ENCODE assay signal across 22 mouse cellular contexts in the genomic region with DNA sequence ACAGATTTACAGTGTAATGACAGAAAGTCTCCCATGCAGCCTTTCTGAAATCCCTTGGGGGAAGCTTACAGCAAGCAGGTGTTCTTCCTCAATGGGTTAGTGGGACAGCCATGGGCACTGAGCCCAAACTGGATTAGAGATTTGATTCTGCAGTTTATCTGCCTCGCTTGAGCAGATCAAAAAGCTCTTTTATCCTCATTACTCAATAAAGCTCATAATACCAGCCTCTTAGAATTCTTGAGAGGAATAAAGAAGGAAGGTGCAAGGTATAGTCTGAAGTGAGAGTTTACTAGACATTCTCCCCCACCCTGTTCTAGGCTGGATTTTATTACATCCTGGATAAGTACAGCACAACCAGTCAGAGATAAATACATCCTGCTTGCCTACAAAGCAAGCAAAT. TPM values are rescaled to one million over a fixed set of nuclear protein-coding genes. Genes with fewer than 3 reads are reported as not detected.
DNase-seq lines count a peak whose midpoint lies in the region; ATAC-seq lines count a peak whose summit lies in the region.
"Had no signal": no experiment of that assay in that cellular context is flagged by ENCODE, and none has a peak within 500 bp of the region (broad histone marks: within the 10 kb centered on the region; RNA-seq: fewer than 3 reads in every experiment).

No protein-coding gene starts in this region.

- H3K9ac ChIP-seq in embryonic facial prominence, embryonic 11.5 days (replicated peaks; ENCODE audit: low read length), result no peak overlapping the region
- no peak overlapping the region for H3K9ac ChIP-seq in forebrain, embryonic 14.5 days (ENCODE audit: low read length)
- H3K9ac ChIP-seq: liver, embryonic 15.5 days; neural tube, embryonic 15.5 days had no signal

- H3K27me3 ChIP-seq in embryonic facial prominence, embryonic 11.5 days (ENCODE audit: control insufficient read depth, insufficient read depth, low read length), result no peaks in the 10 kb centered on the region
- no peaks in the 10 kb centered on the region for H3K27me3 ChIP-seq in embryonic facial prominence, embryonic 10.5 days (replicated peaks; ENCODE audit: low read depth, poor library complexity, severe bottlenecking)
- no peaks in the 10 kb centered on the region for H3K27me3 ChIP-seq in forebrain, embryonic 14.5 days (replicated peaks; ENCODE audit: control insufficient read depth, insufficient read depth, low read length)
- H3K27me3 ChIP-seq: liver, embryonic 15.5 days; neural tube, embryonic 15.5 days; Patski had no signal

- 79% methylated on average over 1 of the region's 1 CpGs for WGBS in embryonic facial prominence, embryonic 11.5 days
- 66% methylated on average over 1 of the region's 1 CpGs for WGBS in embryonic facial prominence, embryonic 10.5 days
- WGBS in forebrain, embryonic 14.5 days, result 12% methylated on average over 1 of the region's 1 CpGs

- H3K27ac ChIP-seq in embryonic facial prominence, embryonic 11.5 days (replicated peaks; ENCODE audit: low read depth, low read length), result no peak overlapping the region
- no peak overlapping the region for H3K27ac ChIP-seq in embryonic facial prominence, embryonic 10.5 days (replicated peaks)
- no peak overlapping the region for H3K27ac ChIP-seq in forebrain, embryonic 14.5 days (ENCODE audit: low read depth, low read length)
- H3K27ac ChIP-seq: liver, embryonic 15.5 days; neural tube, embryonic 15.5 days had no signal

- H3K9me3 ChIP-seq in embryonic facial prominence, embryonic 11.5 days (replicated peaks; ENCODE audit: control insufficient read depth, low read length), result no peaks in the 10 kb centered on the region
- H3K9me3 ChIP-seq in embryonic facial prominence, embryonic 10.5 days, result no peaks in the 10 kb centered on the region
- H3K9me3 ChIP-seq in forebrain, embryonic 14.5 days (replicated peaks; ENCODE audit: control insufficient read depth, low read length), result no peaks in the 10 kb centered on the region
- H3K9me3 ChIP-seq: liver, embryonic 15.5 days; neural tube, embryonic 15.5 days had no signal

- H3K4me1 ChIP-seq in embryonic facial prominence, embryonic 11.5 days (ENCODE audit: control insufficient read depth, insufficient read depth, low read length), result no peaks in the 10 kb centered on the region
- no peaks in the 10 kb centered on the region for H3K4me1 ChIP-seq in embryonic facial prominence, embryonic 10.5 days
- no peaks in the 10 kb centered on the region for H3K4me1 ChIP-seq in forebrain, embryonic 14.5 days (ENCODE audit: control insufficient read depth, insufficient read depth, low read length)
- H3K4me1 ChIP-seq: liver, embryonic 15.5 days; neural tube, embryonic 15.5 days had no signal

- H3K36me3 ChIP-seq in embryonic facial prominence, embryonic 11.5 days (replicated peaks; ENCODE audit: control insufficient read depth, insufficient read depth, low read depth, low read length), result no peaks in the 10 kb centered on the region
- no peaks in the 10 kb centered on the region for H3K36me3 ChIP-seq in embryonic facial prominence, embryonic 10.5 days (replicated peaks)
- no peaks in the 10 kb centered on the region for H3K36me3 ChIP-seq in forebrain, embryonic 14.5 days (ENCODE audit: control insufficient read depth, insufficient read depth, low read length)
- H3K36me3 ChIP-seq: liver, embryonic 15.5 days; neural tube, embryonic 15.5 days had no signal

- peak; percentile 59; the same call in 1 of the 2 replicates for ATAC-seq in embryonic facial prominence, embryonic 11.5 days (replicated peaks; ENCODE audit: insufficient number of reproducible peaks, low FRiP score, low TSS enrichment, low read depth)
- ATAC-seq in forebrain, embryonic 14.5 days, result peak; percentile 48; the same call in 1 of the 2 replicates
- ATAC-seq: Patski had no signal

- no peak overlapping the region for H3K4me2 ChIP-seq in embryonic facial prominence, embryonic 11.5 days (ENCODE audit: low read depth, low read length)
- H3K4me2 ChIP-seq in forebrain, embryonic 14.5 days (ENCODE audit: low read length), result no peak overlapping the region
- H3K4me2 ChIP-seq: heart, embryonic 11.5 days; liver, embryonic 15.5 days; neural tube, embryonic 15.5 days had no signal

- no peak for DNase-seq in embryonic facial prominence, embryonic 11.5 days (ENCODE audit: low spot score)
- no peak for DNase-seq in embryonic facial prominence, embryonic 10.5 days (ENCODE audit: low spot score)
- DNase-seq in left cerebral cortex, postnatal 4 days, result peak; percentile 3
- no peak for DNase-seq in left cerebral cortex, postnatal 25 days (ENCODE audit: low spot score in 2 of 2)
- DNase-seq in forebrain, embryonic 14.5 days (ENCODE audit: low spot score), result peak; percentile 65
- peak; percentile 10 for DNase-seq in retina, embryonic 14.5 days (ENCODE audit: low spot score)
- DNase-seq in MN1 (ENCODE audit: low spot score), result no peak
- DNase-seq in spleen, adult 12 weeks (ENCODE audit: low spot score), result no peak
- DNase-seq: cerebellum, adult 8-10 months; gastrocnemius, postnatal 36 days; kidney, adult 2 months; layer of hippocampus, adult 9-11 months; lung, postnatal 36 days; right cerebral cortex, postnatal 25 days; thymus, postnatal 25 days had no signal

- intact Hi-C loops in left cerebral cortex, postnatal 4 days (cut with DNase I), result no loop called here
- intact Hi-C loops in left cerebral cortex, postnatal 25 days (cut with DNase I), result no loop called here

- H3K4me3 ChIP-seq in embryonic facial prominence, embryonic 11.5 days (ENCODE audit: low read depth, low read length), result no peak overlapping the region
- no peak overlapping the region for H3K4me3 ChIP-seq in embryonic facial prominence, embryonic 10.5 days
- no peak overlapping the region for H3K4me3 ChIP-seq in forebrain, embryonic 14.5 days (ENCODE audit: low read depth, low read length)
- H3K4me3 ChIP-seq: liver, embryonic 15.5 days; neural tube, embryonic 15.5 days had no signal

RNA-seq across cellular contexts. Expression of gene Ambn, which starts 29.0 kb away (rescaled TPM):
- polyA plus RNA-seq in embryonic facial prominence, embryonic 11.5 days (2014; fragmentation: Nextera tagmentation; extraction: Ambion mirVana), result 0.70 and 0.94 TPM in 2 replicates
- polyA plus RNA-seq in embryonic facial prominence, embryonic 10.5 days (2016; fragmentation: Nextera tagmentation; extraction: Ambion mirVana), result not detected in 2 replicates
- not detected for total RNA-seq in left cerebral cortex, postnatal 4 days (2021)
- total RNA-seq in left cerebral cortex, postnatal 25 days (2021), result not detected
- not detected in 2 replicates for polyA plus RNA-seq in forebrain, embryonic 14.5 days (2014; fragmentation: Nextera tagmentation; extraction: Ambion mirVana)
- total RNA-seq: gastrocnemius, postnatal 36 days; hematopoietic stem cell, adult 5-6 weeks had no signal
- polyA plus RNA-seq: frontal cortex, adult 2 months; heart, embryonic 11.5 days; kidney, adult 2 months; liver, embryonic 15.5 days; neural tube, embryonic 15.5 days; Patski had no signal

RNA-seq across cellular contexts. Expression of gene Amtn, which starts 50.8 kb away (rescaled TPM):
- not detected in 2 replicates for polyA plus RNA-seq in embryonic facial prominence, embryonic 11.5 days (2014; fragmentation: Nextera tagmentation; extraction: Ambion mirVana)
- polyA plus RNA-seq in embryonic facial prominence, embryonic 10.5 days (2016; fragmentation: Nextera tagmentation; extraction: Ambion mirVana), result not detected in 2 replicates
- total RNA-seq in left cerebral cortex, postnatal 4 days (2021), result not detected
- not detected for total RNA-seq in left cerebral cortex, postnatal 25 days (2021)
- not detected in 2 replicates for polyA plus RNA-seq in forebrain, embryonic 14.5 days (2014; fragmentation: Nextera tagmentation; extraction: Ambion mirVana)
- total RNA-seq: gastrocnemius, postnatal 36 days; hematopoietic stem cell, adult 5-6 weeks had no signal
- polyA plus RNA-seq: frontal cortex, adult 2 months; heart, embryonic 11.5 days; kidney, adult 2 months; limb, embryonic 11.5 days; liver, embryonic 15.5 days; neural tube, embryonic 15.5 days; Patski had no signal

Comparison
In these comparisons a context has a peak if more than half of its experiments do, and no peak if none do; other contexts are left out.
1. DNase-seq: peak in left cerebral cortex, postnatal 4 days (single experiment), forebrain, embryonic 14.5 days (single experiment) and retina, embryonic 14.5 days (single experiment); none in embryonic facial prominence, embryonic 11.5 days (single experiment), embryonic facial prominence, embryonic 10.5 days (single experiment), left cerebral cortex, postnatal 25 days (0 of 2), MN1 (single experiment) and spleen, adult 12 weeks (single experiment).